Mouse (Mus musculus): Measurements from ENCODE around the gene Panx1.

GRCm38 (mm10) chr9:14962769-14963168 lies 82.5 kb downstream of the Panx1 start:
- TF ChIP-seq ZC3H11A (IDR thresholded peaks at IDR 0.05; ENCODE audit: borderline replicate concordance, low read depth, low read length) (no peak), HCFC1 (IDR thresholded peaks at IDR 0.05; ENCODE audit: borderline replicate concordance, insufficient read depth, low read length) (no peak), CHD2 (IDR thresholded peaks at IDR 0.05; ENCODE audit: low read depth, low read length) (no peak)

All from ES-E14 (cell line).